Mouse (Mus musculus) right cerebral cortex, postnatal 36 days (tissue): Measurements from ENCODE around the gene Nln.

Source experiments
- DNase-seq, 2 experiments: peaks; one replicate each; pipeline ENCODE4 v3.0.0; 2022; ENCODE audit warnings: low spot score in 2 of 2, mixed read lengths in 1 of 2

Gene Nln

GRCm38 (mm10) chr13:104097190-104097589, 12.2 kb downstream of the Nln start:
- DNase-seq = no peak

GRCm38 (mm10) chr13:104095955-104096354, 13.5 kb downstream of the Nln start:
- DNase-seq = no peak

- DNase-seq = no peak
Measured at GRCm38 (mm10) chr13:104094531-104095385, 14.7 kb downstream of the Nln start.

DNA sequence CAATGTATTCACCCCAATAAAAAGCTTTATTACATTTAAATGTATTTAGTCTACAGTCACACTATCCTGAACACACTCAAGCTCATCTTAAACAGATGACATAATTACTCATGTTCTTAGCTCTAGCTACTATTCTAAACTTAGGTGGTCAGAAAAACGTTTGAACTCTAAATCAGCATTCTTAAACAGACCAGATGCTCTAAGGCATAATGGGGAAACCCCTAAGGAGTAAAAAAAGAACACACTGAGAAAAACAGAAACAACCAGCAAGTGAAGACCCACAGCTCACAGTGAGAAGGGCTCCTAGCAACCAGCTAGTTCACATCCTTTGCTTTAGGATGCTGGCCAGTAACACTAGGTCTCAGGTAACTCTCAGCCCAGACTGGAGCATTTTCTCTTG, 17.7 kb downstream of the Nln start:
- no peak for DNase-seq

DNA sequence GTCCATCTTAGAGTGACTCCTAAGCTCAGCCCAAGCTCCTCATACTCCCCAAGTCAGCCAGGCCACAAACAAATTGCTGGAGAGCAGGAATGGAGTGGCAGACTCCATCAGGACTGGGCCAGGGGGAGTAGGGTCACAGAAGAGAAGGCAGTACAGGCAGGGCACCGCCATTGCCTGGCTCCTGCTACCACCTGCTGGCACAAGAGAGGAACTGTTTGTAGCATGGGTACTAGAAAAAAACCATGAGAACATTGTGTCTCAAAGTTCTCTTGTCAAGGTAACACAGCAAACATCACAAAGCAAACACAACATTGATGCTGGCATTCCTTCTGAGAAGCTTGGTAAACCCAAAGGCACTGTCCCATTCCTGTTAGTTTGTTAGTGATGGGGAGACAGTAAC, 20.0 kb downstream of the Nln start:
- DNase-seq = no peak

DNA sequence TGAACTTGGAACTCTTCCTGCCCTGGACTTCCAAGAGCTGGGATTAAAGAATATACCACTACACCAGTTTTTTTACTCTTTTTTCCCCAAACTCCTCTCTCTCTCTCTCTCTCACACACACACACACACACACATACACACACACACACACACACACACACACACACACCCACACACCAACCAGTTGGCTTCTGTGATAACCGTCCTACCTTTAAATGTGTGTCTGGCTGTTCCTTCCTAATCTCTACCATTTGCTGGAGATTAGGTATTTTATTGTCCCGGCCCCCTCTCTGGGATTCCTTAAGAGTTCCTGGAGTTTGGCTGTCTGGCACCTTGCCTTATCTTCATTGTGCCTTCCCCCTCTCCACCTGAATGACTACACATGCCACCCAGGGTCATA, 24.8 kb downstream of the Nln start:
- no peak for DNase-seq

- DNase-seq = no peak
Measured at GRCm38 (mm10) chr13:104082504-104082903, 26.9 kb downstream of the Nln start.

DNA sequence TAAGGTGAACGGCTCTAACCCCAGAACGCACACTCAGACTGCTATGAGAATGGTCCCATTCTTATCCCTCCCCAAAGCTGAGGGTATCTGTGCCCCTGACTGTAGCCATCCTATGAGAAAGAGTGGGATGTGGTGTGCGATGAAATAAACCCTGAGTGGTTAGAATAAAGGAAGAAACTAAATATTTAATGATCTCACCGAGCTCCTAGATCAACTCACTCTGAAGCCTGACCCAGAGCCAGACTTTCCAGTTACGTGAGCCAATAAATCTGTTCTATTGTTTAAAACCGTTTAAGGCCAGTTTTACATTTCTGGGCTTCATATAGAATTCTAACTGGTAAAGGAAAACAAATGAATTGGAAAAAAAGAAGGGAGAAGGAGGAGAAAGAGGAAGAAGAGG, 32.4 kb downstream of the Nln start:
- DNase-seq = no peak

- DNase-seq = no peak
Measured at GRCm38 (mm10) chr13:104074731-104075130, 34.7 kb downstream of the Nln start.

- DNase-seq = no peak
Measured at GRCm38 (mm10) chr13:104074230-104074629, 35.2 kb downstream of the Nln start.

DNA sequence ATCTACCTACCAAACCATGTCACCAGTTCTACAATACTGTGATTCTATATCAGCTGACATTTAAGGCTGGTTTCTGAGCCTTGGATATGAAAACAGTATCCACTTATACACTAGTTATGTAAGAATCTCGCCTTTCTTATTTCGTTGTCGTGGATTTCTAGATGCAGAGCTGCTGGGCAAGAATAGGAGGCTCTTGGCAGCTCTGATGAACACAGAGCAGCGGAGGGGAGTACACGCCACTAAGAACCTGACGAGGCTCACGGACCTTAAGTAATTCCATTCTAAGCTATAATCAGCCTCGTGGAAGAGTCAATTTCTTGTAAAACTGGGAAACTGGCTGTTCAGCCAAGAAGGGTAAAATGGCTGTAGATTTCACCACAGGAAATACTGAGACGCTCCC, 37.1 kb downstream of the Nln start:
- DNase-seq = peak in 1 of 2 experiments; percentile 47

GRCm38 (mm10) chr13:104070703-104071102, 38.7 kb downstream of the Nln start:
- DNase-seq = no peak

GRCm38 (mm10) chr13:104069216-104069615, 40.2 kb downstream of the Nln start:
- DNase-seq = no peak

- no peak for DNase-seq
Measured at GRCm38 (mm10) chr13:104065649-104066347, 43.6 kb downstream of the Nln start.

- no peak for DNase-seq
Measured at GRCm38 (mm10) chr13:104063061-104063460, 46.4 kb downstream of the Nln start.

DNA sequence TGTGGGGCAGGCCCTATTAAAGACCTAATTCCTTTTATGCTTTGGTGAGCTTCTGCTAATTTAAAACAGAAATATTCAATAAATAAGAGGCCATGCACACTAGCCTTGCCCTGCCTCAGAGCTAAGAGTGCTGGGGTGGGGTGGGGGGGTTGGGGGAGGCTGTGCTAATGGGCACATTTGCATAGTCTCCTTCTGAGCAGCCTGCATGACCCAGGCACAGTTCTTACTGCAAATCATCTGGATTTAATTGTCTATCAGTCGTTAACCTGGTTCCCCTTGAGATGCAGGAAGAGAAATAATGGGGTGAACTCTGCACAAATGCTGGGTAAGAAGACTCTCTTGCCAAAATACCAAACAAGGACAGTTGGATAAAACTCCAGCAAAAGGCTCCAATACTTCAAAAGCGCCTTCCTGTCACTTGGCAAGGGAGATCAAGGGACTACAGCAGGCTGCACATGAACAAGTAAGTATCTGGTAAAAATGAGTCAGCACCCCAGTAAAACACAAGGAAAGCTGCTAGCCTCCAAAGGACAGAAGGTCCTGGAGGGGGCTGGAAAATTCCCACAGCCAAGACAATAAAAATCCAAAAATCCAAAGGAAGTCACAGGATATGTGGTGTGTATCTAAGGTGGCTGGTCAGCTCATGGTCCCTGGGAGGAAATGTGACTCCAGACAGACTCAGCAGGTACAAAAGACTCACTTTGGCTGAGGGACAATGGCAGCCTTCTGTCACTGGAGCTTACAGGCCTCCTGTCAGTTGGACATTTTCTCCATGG, 47.3 kb downstream of the Nln start:
- DNase-seq = no peak

DNA sequence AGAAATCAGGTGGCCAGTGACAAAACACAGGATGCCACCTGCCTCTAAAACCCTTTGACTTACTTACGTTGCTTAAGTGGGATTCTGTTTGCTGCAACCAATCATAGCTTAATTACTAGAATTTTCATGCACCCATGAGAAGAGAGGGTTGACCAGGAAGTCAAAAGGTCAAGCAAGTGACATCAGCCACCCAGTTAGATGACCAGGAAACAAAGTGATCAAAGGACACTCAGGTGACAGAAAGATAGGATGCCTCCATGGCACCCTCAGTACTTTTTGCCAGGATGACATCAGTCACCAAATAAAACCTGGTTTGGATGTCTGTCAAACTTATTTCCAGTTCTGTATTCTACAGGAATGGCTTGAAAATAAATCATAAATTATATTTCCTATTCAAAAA, 49.2 kb downstream of the Nln start:
- DNase-seq = no peak

- no peak for DNase-seq
Measured at GRCm38 (mm10) chr13:104059536-104059935, 49.9 kb downstream of the Nln start.

GRCm38 (mm10) chr13:104058761-104059160, 50.7 kb downstream of the Nln start:
- no peak for DNase-seq

GRCm38 (mm10) chr13:104052271-104052753, 57.1 kb downstream of the Nln start:
- DNase-seq = no peak

- no peak for DNase-seq
Measured at GRCm38 (mm10) chr13:104048835-104049234, 60.6 kb downstream of the Nln start.

- no peak for DNase-seq
Measured at GRCm38 (mm10) chr13:104045108-104045507, 64.3 kb downstream of the Nln start.
